Comparison of ENCODE assay signal across 8 mouse cellular contexts in the genomic region with DNA sequence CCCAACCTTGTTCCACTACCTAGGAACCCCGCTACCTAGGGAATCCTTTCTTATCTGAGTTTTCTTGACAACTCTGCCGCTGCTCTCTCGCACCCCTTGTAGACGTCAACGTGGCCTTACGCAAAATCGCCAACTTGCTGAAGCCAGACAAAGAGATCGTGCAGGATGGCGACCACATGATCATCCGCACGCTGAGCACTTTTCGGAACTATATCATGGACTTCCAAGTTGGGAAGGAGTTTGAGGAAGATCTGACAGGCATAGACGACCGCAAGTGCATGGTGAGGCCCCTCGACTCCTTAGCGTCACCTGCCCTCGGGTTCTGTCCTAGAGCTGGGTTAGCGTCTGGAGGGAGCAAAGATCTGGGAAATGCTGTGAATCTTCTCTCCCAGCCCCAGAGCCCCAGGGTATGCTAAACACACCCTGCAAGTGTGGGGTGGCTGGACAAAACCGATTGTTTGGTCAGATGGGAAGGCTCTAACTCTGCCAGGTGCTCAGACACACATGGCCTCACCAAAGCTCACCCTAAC. TPM values are rescaled to one million over a fixed set of nuclear protein-coding genes. Genes with fewer than 3 reads are reported as not detected.
A peak's percentile ranks its signal among the peaks of the same experiment; 100 is the strongest.
DNase-seq lines count a peak whose midpoint lies in the region; ATAC-seq and TF ChIP-seq lines count a peak whose summit lies in the region.

No protein-coding gene starts in this region.

- H3K27me3 ChIP-seq in liver, adult 2 months (ENCODE audit: control insufficient read depth, insufficient read depth, low read length), result no peaks in the 10 kb centered on the region
- H3K27me3 ChIP-seq in forebrain, embryonic 10.5 days (ENCODE audit: poor library complexity, severe bottlenecking), result peaks cover 91% of the 10 kb centered on the region
- 0 out of 2 replicates have a peak, but pooled peaks cover 2% of the 10 kb centered on the region for H3K27me3 ChIP-seq in limb, embryonic 15.5 days
- H3K27me3 ChIP-seq in stomach, embryonic 14.5 days (ENCODE audit: control insufficient read depth, insufficient read depth, low read length), result no peaks in the 10 kb centered on the region

- 13% methylated on average over 19 of the region's 19 CpGs for WGBS in liver, adult 2 months
- 5% methylated on average over 19 of the region's 19 CpGs for WGBS in forebrain, embryonic 10.5 days
- WGBS in limb, embryonic 15.5 days, result 11% methylated on average over 19 of the region's 19 CpGs
- 3% methylated on average over 19 of the region's 19 CpGs for WGBS in stomach, embryonic 14.5 days

- no peak for TF ChIP-seq CTCF in liver, adult 2 months (IDR thresholded peaks at IDR 0.05; ENCODE audit: low read depth, low read length)

- H3K4me3 ChIP-seq in liver, adult 2 months (ENCODE audit: insufficient read depth, low read depth, low read length), result peak overlapping the region; percentile 20
- H3K4me3 ChIP-seq in forebrain, embryonic 10.5 days, result peak overlapping the region; percentile 61
- H3K4me3 ChIP-seq in limb, embryonic 15.5 days, result peak overlapping the region; percentile 58
- H3K4me3 ChIP-seq in stomach, embryonic 14.5 days (ENCODE audit: low read depth, low read length), result peak overlapping the region; percentile 70

- peaks cover 21% of the 10 kb centered on the region for H3K4me1 ChIP-seq in liver, adult 2 months (ENCODE audit: control insufficient read depth, insufficient read depth, low read length)
- peaks cover 80% of the 10 kb centered on the region for H3K4me1 ChIP-seq in forebrain, embryonic 10.5 days
- H3K4me1 ChIP-seq in limb, embryonic 15.5 days, result peaks cover 45% of the 10 kb centered on the region
- H3K4me1 ChIP-seq in stomach, embryonic 14.5 days (ENCODE audit: control insufficient read depth, insufficient read depth, low read length), result peaks cover 49% of the 10 kb centered on the region

- DNase-seq in liver, adult 2 months (ENCODE audit: extremely low read depth, low read depth, low spot score), result no peak
- no peak for DNase-seq in liver
- no peak for DNase-seq in forebrain, embryonic 10.5 days (ENCODE audit: extremely low spot score, low spot score)
- no peak for DNase-seq in thymus, postnatal 4 days
- no peak for DNase-seq in cerebellum, adult 11-12 months
- DNase-seq in spleen, adult 12 weeks (ENCODE audit: low spot score), result no peak

- no peaks in the 10 kb centered on the region for H3K79me2 ChIP-seq in liver, adult 2 months (ENCODE audit: control insufficient read depth, insufficient read depth, low read length)

- no peaks in the 10 kb centered on the region for H3K36me3 ChIP-seq in liver, adult 2 months (ENCODE audit: control insufficient read depth, insufficient read depth, low read length)
- H3K36me3 ChIP-seq in forebrain, embryonic 10.5 days (replicated peaks), result no peaks in the 10 kb centered on the region
- H3K36me3 ChIP-seq in limb, embryonic 15.5 days, result no peaks in the 10 kb centered on the region
- no peaks in the 10 kb centered on the region for H3K36me3 ChIP-seq in stomach, embryonic 14.5 days (ENCODE audit: control insufficient read depth, insufficient read depth, low read length)

- H3K9me3 ChIP-seq in forebrain, embryonic 10.5 days, result no peaks in the 10 kb centered on the region
- H3K9me3 ChIP-seq in limb, embryonic 15.5 days, result no peaks in the 10 kb centered on the region
- H3K9me3 ChIP-seq in stomach, embryonic 14.5 days (ENCODE audit: control insufficient read depth, low read depth, low read length), result no peaks in the 10 kb centered on the region

- no peak for ATAC-seq in limb, embryonic 15.5 days (ENCODE audit: insufficient number of reproducible peaks, low FRiP score, low TSS enrichment, low read depth)
- no peak for ATAC-seq in stomach, embryonic 14.5 days (ENCODE audit: insufficient number of reproducible peaks, insufficient read depth, low FRiP score, low read depth)

- H3K4me2 ChIP-seq in limb, embryonic 15.5 days, result peak overlapping the region; percentile 82
- H3K4me2 ChIP-seq in stomach, embryonic 14.5 days (replicated peaks; ENCODE audit: low read depth, low read length), result peak overlapping the region; percentile 75

- no peak for TF ChIP-seq POLR2A in liver, adult 2 months (IDR thresholded peaks at IDR 0.05; ENCODE audit: extremely low read depth, insufficient read depth, low read length)

- peak overlapping the region; percentile 7 for H3K27ac ChIP-seq in liver, adult 2 months (replicated peaks; ENCODE audit: insufficient read depth, low read depth, low read length)
- peak overlapping the region; percentile 84 for H3K27ac ChIP-seq in forebrain, embryonic 10.5 days
- no peak overlapping the region for H3K27ac ChIP-seq in limb, embryonic 15.5 days
- H3K27ac ChIP-seq in stomach, embryonic 14.5 days (ENCODE audit: low read length), result no peak overlapping the region; the same call in 1 of the 2 replicates

- H3K9ac ChIP-seq in liver, adult 2 months (ENCODE audit: low read depth, low read length), result peak overlapping the region; percentile 1; the same call in 1 of the 2 replicates
- no peak overlapping the region for H3K9ac ChIP-seq in limb, embryonic 15.5 days
- peak overlapping the region; percentile 60 for H3K9ac ChIP-seq in stomach, embryonic 14.5 days (replicated peaks; ENCODE audit: low read depth, low read length)

RNA-seq across cellular contexts. Expression of gene Rbp1, which starts 2.7 kb away (rescaled TPM):
- total RNA-seq in liver, adult 2 months (2014; rRNA removed), result 10.7 and 25.2 TPM in 2 replicates
- 7.1 and 11.5 TPM in 2 replicates for polyA plus RNA-seq in liver, adult 2 months (2012; rRNA removed)
- 27.9 and 30.4 TPM in 2 replicates for polyA plus RNA-seq in forebrain, embryonic 10.5 days (2016; fragmentation: Nextera tagmentation; extraction: Ambion mirVana)
- polyA plus RNA-seq in limb, embryonic 15.5 days (2015; fragmentation: Nextera tagmentation; extraction: Ambion mirVana), result 34.2 and 34.5 TPM in 2 replicates
- 93.0 and 101 TPM in 2 replicates for polyA plus RNA-seq in stomach, embryonic 14.5 days (2014; fragmentation: Nextera tagmentation; extraction: Ambion mirVana)

Comparison
In these comparisons a context has a peak if more than half of its experiments do, and no peak if none do; other contexts are left out.
1. H3K27ac ChIP-seq: peak in liver, adult 2 months (single experiment) and forebrain, embryonic 10.5 days (single experiment); none in limb, embryonic 15.5 days (single experiment) and stomach, embryonic 14.5 days (single experiment).
2. H3K4me3 ChIP-seq: peak in every context shown above with its lines; median percentile 70 in stomach, embryonic 14.5 days; 61 in forebrain, embryonic 10.5 days; 58 in limb, embryonic 15.5 days; 20 in liver, adult 2 months.